Mouse (Mus musculus) megakaryocyte, embryonic 14.5 days (primary cell): Measurements from ENCODE around the gene Marc1.

ENCODE experiments used
- FLI1 ChIP-seq: IDR thresholded peaks from 2 replicates; pipeline ENCODE4 v1.6.1; 2012; ENCODE audit warnings: low read length, inconsistent platforms, mixed read lengths
- GATA1 ChIP-seq: IDR thresholded peaks from 3 replicates; pipeline ENCODE4 v1.6.1; 2012; ENCODE audit warnings: mixed read lengths, low read length, inconsistent platforms, borderline replicate concordance

DNA sequence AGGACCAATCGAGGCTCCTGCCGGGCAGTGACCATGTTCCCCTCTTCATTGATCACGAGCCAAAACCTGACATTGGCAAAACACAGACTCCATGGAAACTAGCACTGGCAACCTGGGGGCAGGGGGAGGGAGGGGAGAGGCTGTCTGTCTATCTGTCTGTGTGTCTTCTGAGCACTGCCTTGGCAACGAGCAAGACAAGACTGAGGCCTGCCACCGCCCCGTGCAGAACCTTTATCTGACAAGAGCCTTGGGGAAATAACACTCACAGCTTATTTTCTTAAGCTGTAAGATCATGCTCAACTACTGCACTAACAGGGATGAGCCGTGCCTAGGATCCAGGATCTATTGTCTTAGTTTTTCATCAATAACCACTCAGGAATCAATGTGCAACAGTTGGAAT lies 4.0 kb downstream of the Marc1 start:
- TF ChIP-seq GATA1 (no peak), FLI1 (no peak)
